Mouse (Mus musculus): ENCODE results near the gene Ift22.

- TF ChIP-seq POLR2A (IDR thresholded peaks at IDR 0.05; ENCODE audit: borderline replicate concordance, insufficient read depth, low read length) (no peak), CTCF (IDR thresholded peaks at IDR 0.05; ENCODE audit: borderline replicate concordance, insufficient read depth, low read depth, low read length) (no peak)
These were observed 42.6 kb downstream of the Ift22 start for GRCm38 (mm10) chr5:136950521-136950920.
